Mouse (Mus musculus) cerebellum, adult 11-12 months (tissue): ENCODE results near the gene Npffr2.
"Not testable (repeated sequence)": the region's sequence is repeated elsewhere in the genome, so short reads cannot be mapped to it uniquely, and the experiment has no call there.

Experiments used
- DNase-seq: peaks from one replicate; pipeline ENCODE4 v3.0.0; 2022

Npffr2 gene

GRCm38 (mm10) chr5:89526878-89527578 lies at the start of gene Npffr2:
Gene Npffr2, plus strand, starts transcription at chr5:89527429.
- no peak for DNase-seq

- no peak for DNase-seq
These were observed 34.7 kb upstream of the Npffr2 start for GRCm38 (mm10) chr5:89492560-89492959.

- no peak for DNase-seq
These were observed 27.0 kb upstream of the Npffr2 start for GRCm38 (mm10) chr5:89500182-89500581.

GRCm38 (mm10) chr5:89518641-89519040 lies 8.6 kb upstream of the Npffr2 start:
- no peak for DNase-seq

GRCm38 (mm10) chr5:89526181-89526778 lies 949 bp upstream of the Npffr2 start:
- DNase-seq: no peak

GRCm38 (mm10) chr5:89528951-89529350 lies 1.7 kb downstream of the Npffr2 start:
- no peak for DNase-seq

GRCm38 (mm10) chr5:89529391-89529790 lies 2.2 kb downstream of the Npffr2 start:
- DNase-seq: no peak

- DNase-seq: no peak
These were observed 8.8 kb downstream of the Npffr2 start for GRCm38 (mm10) chr5:89536018-89536417.

- no peak for DNase-seq
These were observed 15.2 kb downstream of the Npffr2 start for GRCm38 (mm10) chr5:89542472-89542871.

- DNase-seq: peak; percentile 15
These were observed 16.2 kb downstream of the Npffr2 start for GRCm38 (mm10) chr5:89543476-89543875.

GRCm38 (mm10) chr5:89559118-89559517 lies 31.9 kb downstream of the Npffr2 start:
- DNase-seq: not testable (repeated sequence)

- DNase-seq: no peak
These were observed 34.2 kb downstream of the Npffr2 start for GRCm38 (mm10) chr5:89561381-89561780.

- no peak for DNase-seq
These were observed 51.4 kb downstream of the Npffr2 start for GRCm38 (mm10) chr5:89578678-89579077.

GRCm38 (mm10) chr5:89579181-89579580 lies 52.0 kb downstream of the Npffr2 start:
- DNase-seq: no peak

- no peak for DNase-seq
These were observed 53.9 kb downstream of the Npffr2 start for GRCm38 (mm10) chr5:89581143-89581542.

- DNase-seq: no peak
These were observed 54.6 kb downstream of the Npffr2 start for GRCm38 (mm10) chr5:89581742-89582366.

GRCm38 (mm10) chr5:89585021-89585420 lies 57.8 kb downstream of the Npffr2 start:
- no peak for DNase-seq

- DNase-seq: no peak
These were observed 65.1 kb downstream of the Npffr2 start for GRCm38 (mm10) chr5:89592301-89592700.

GRCm38 (mm10) chr5:89611322-89612015 lies 84.2 kb downstream of the Npffr2 start:
- DNase-seq: no peak

GRCm38 (mm10) chr5:89612262-89612661 lies 85.0 kb downstream of the Npffr2 start:
- DNase-seq: no peak

- no peak for DNase-seq
These were observed 104.4 kb downstream of the Npffr2 start for GRCm38 (mm10) chr5:89631599-89631998.
